Mouse (Mus musculus) cerebellum, adult 2 months (tissue): ENCODE measurements around the gene Upp2.
A peak's percentile ranks its signal among the peaks of the same experiment; 100 is the strongest.

ENCODE experiments used
- CTCF ChIP-seq: fragments of 200-500 bp; IDR thresholded peaks from 2 replicates; pipeline ENCODE4 v1.5.1; 2011; ENCODE audit warnings: low read depth, mild to moderate bottlenecking, control low read depth, low read length, moderate library complexity, borderline replicate concordance; ENCODE audit not compliant: insufficient read depth
- POLR2A ChIP-seq: fragments of 200-500 bp; IDR thresholded peaks from 2 replicates; pipeline ENCODE4 v1.6.1; 2011; ENCODE audit warnings: low read length, control low read depth, borderline replicate concordance; ENCODE audit not compliant: insufficient read depth

GRCm38 (mm10) chr2:58665081-58665814, 98.2 kb downstream of the Upp2 start:
- TF ChIP-seq POLR2A (no peak), CTCF (peak; percentile 96)
